Mouse (Mus musculus) cerebellum, adult 11-12 months (tissue): Measurements from ENCODE around the gene Usp43.

ENCODE experiments used
- DNase-seq: peaks from one replicate; pipeline ENCODE4 v3.0.0; 2022

Gene Usp43

DNA sequence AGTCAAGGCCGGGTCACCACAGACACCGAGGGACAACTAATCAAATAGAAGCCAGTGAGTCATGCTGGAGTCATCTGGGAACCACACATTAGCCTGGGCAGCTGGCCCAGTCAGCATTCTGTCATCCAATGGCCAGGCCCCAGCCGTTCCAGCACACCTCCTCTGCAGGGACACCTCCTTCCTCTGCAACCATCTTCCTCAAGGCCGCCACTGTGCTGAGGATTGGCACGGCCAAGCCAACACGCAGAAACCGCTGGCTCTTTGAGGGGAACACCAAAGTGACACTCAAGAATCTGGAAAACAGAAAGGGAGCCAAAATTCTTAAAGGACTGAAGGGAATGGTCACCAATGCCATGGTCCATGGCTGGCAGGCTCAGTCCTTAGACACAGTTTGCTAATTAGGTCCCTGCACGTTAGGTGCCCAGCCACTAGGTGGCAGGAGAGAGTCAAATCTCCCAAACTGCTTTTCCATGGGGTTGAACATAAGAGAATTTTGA, 24.8 kb downstream of the Usp43 start:
- peak; percentile 10 for DNase-seq

DNA sequence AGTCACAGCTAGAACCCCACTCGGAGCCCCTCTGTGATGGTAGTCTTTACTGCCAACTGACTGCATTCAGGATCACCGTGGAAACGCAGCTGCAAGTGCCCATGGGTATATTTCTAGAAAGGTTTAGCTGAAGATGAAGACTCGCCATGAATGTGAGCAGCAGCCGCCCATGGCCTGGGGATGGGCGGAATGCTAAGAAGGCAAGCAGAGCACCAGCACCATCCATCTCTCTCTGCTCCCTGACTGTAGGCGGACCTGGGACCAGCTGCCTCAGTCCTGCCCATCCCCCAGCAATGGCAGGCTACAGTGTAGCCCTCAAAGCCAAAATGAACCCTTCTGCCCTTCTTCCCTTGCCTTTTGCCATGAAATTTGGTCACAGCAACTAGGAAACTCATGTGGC, 26.3 kb downstream of the Usp43 start:
- no peak for DNase-seq

DNA sequence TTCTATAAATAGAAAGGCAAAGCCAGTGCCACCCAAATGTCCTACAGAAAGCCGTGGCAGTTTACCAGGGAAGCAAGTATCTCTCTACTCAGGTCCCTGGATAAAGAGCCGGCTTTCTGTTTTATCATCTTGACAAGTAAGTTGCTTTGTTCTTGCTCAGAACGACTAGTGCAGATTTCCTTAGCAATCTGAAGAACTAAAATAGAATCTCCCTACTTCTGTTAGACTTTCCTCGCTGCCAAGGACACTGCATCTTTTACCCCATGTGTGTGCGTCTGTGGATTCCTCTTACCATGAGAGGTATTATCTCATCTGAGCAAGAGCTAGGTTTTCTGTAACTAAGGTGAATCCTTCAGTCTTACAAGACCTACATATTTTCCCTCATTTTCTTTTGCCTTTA, 33.4 kb downstream of the Usp43 start:
- DNase-seq, result no peak

DNA sequence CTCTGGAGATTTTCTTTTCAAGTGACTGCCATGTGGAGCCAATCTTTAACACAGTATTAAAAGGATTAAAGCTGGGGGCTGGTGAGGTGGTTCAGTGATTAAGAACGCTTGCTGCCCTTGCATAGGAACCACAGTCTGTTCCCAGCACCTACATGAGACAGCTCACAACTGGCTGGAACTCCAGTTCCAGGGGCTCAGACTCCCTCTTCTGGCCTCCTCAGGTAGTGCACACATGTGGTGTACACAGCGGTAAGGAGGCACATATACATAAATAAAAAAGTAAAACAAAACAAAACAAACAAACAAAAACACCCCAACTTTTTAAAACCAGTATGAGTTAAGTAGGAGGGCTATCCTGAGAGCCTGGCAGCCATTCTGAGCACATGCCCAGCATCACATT, 36.0 kb downstream of the Usp43 start:
- no peak for DNase-seq

DNA sequence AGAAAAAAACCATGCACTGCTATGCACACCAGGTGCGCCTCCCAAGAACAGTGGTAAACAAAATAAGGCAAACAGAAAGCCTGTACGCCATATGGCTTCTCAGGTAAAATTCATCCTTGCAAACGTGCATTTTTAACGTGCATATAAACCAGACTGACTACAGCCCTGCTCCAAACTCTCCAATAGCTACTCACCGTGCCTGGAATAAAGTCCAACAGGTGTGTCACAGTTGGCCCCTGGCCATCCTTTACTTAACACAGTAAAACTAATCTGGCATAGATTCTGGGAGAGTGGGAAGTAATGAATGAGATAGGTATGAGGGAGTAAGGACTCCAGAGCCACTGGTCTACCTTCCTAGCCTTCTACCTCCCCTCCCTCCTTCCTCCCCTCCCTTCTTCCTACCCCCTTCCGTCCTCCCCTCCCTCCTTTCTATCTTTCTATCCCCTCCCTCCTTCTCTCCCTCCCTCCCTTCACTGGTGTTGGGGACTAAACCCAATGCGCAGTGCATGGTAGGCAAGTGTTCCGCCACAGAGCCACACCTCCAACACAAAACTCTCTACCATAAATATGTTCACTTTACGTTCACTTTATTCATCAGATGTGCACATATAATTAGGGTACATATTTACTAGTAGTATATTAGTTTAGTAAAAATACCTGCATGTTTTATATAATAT, 56.3 kb downstream of the Usp43 start:
- no peak for DNase-seq

DNA sequence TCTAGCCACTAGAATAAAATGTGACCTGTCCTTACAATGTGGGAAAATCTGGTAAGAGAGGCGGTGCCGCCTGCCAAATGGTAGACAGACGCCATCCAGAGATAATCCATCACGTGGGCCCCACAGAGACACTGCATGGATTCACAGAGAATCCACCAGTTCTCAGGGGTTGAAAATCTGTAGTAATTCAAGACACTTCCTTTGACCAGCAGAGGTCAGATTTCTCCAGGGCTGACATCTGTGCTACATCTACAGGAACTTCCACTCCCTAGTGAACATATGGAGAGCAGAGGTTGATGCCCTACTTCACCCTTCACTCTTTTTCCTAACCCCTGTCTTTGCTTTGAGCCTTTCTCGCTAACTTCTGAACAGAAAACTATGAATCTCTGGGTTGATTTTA, 56.9 kb downstream of the Usp43 start:
- no peak for DNase-seq

DNA sequence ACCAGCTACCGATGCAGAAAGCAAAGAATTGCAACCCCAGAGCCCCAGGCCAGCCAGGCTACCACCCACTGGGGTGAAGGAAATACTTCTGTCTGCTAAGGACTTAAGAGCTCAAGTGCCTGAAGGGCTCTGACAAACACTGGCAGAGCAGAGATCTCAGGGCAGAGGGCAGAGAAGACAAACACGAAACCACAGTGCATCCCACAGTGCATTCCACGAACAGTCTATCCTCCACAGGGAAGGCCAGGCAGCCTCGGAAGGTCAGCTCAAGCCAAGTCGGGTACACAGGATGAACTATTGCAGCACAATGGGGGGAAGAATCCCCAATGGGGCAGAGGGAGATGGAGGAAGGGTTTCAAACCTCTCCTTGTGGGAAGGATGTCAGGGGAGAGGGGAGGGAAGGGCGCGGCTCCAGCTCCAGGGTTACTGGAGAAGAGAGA, 60.5 kb downstream of the Usp43 start:
- no peak for DNase-seq

DNA sequence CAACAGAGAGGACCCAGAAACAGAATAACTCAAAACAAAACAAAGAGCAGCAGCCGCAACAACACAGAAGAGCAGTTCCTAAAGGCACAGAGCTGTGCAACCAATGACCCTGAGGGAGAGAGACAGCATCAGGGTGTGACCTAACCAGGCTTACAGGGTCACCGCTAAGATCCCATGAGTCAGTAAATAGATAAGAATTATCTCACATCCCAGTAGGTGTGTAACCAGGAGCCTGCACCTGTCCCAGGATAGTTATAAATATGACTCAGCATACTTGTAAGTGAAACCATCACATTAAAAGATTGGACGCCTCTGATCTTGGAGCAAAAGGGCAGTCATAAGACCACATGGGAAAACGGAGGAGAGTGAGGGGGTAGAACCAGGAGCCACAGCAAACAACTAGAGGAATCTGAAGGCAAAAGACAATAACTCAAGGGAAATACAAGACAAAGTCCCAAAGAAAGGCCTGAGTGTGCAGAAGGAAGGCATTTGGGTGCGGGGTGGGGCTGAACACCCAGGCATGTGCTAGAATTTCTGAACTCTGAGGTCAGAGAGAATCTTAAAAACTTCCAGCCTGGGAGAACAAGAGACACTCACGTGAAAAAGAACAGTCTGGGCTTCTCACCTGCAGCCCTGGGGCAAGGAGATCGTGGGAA, 61.1 kb downstream of the Usp43 start:
- DNase-seq, result no peak

DNA sequence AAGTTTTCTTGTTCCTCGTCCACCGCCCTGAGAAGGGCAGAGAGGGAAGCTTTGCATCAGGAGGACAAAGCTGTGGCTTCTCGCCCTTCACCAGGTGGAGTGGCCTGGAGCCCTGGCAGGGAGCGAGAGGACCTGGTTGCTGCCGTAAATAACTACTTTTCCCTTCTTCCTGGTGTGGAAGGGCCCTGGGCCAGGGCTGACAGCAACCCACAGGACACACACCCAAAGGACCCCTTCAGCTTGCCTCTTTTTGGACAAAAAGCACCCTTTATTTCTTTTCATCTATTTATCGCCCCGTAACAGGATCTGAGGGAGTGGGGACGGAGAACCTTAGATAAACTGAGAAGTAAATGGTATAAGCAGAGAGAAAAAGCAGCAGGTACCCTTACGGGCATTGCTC, 63.4 kb downstream of the Usp43 start:
- DNase-seq, result no peak

DNA sequence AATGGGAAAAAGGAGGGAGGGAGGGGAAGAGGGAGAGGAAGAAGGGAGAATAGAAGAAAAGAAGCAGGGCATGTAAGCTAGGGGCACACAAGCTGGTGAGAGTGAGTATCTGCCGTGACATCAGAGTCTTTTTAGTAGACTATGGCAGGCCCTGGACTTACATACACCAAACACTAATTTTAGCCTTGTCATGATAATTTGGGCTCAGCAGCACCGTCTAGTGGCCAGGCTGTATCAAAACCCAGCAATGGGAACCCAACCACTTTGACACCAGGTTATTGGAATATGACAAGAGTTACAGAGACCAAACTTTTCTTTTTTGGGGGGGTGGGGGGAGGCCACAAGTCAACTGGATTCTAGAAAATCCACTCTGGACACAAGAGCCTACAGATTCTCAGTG, 66.9 kb downstream of the Usp43 start:
- no peak for DNase-seq

DNA sequence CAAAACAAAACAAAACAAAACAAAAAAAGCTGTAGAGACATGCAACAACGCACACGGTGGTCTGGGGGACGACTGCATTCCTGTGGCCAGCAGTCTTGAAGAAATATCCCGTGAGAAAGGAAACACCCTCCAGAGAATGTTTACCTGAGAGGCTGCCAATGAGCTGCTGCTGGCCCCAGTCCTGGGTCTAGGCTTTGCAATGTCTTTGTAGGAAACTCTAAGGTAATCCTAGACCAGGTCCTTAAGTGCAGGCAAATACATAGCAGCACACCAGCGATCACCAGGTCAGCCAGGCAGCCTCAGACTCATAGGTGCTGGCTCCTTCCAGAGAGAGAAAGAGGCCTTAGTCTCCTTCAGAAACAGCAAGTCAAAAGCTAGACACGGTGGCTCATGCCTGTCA, 68.0 kb downstream of the Usp43 start:
- DNase-seq, result no peak

DNA sequence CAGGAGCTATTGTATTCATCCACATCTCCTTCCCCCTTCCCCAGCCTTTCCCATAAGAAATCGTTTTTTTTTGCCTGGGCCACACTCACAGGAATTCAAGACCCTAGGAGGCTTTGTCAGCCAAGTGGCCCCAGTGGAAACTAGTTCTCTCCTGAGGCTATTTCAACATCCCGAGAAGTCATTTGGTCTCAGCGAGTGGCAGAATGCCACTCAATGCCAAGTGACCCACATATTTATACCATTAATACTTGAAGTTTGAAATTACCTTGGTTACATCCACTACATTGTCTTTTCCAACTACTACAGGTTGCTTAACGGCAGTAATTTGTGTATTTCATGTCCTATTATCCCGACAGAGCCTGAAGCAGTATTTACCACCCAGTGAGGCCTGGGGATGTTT, 70.2 kb downstream of the Usp43 start:
- DNase-seq, result no peak

DNA sequence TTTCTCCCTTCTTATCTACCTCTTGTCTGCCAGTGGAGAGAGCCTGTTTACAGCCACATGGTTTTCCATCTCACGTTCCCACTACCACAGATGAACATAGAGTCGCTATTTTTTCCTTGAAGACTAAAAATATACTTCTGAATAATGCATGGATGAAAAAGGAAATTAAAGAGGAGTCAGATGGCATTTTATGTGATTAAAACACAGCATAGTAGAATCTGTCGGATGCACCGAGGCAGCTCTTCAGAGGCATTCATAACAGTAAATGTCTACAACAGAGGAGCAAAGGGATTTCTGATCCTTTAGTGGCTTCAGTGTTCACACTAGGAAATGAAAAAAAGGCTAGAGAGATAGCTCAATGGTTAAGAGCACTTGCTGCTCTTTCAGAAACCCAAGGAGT, 76.8 kb downstream of the Usp43 start:
- DNase-seq, result no peak

DNA sequence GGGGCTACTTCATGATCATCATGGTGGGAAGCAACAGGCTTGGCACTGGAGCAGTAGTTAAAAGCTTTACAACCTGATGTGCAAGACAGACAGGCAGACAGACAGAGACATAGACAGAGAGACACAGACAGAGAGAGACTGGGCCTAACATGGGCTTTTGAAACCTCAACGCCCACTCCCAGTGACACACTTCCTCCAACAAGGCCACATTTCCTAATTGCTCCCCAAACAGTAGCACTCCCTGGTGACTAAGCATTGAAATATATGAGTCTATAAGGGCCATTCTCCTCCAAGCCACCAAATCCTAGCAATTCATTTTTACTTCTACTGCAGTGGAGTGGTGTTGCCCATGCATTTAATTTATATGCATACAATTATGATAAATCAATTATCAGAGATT, 82.1 kb downstream of the Usp43 start:
- no peak for DNase-seq

DNA sequence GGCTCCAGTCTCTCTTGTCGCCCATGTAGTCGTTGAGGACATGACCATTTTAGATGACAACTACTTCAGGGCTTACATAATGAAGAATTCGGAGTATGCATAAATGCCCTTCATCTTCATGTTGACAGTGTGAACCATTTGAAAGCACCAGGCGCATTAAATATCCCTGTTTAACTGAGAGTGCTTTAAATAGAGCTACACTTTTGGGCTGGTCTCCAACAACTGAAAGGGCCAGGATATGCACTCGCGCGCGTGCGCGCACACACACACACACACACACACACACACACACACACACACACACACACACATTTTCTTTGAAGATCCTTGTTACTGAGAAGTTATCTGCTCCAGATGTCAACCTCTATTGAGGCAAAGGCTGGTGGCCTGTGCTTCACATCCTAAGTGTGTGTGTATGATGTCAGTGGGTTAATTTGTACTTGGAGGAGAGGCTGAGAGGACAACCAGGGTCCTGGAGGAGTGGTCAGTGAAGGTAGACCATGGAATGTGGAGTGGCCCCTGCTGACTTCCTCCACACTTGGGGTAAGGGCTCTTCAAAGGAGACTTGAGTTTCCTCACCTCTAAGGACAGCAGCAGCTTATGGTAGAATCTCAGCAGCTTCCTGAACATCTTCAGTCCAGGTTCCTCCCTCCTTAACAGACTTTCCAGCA, 86.4 kb downstream of the Usp43 start:
- no peak for DNase-seq

DNA sequence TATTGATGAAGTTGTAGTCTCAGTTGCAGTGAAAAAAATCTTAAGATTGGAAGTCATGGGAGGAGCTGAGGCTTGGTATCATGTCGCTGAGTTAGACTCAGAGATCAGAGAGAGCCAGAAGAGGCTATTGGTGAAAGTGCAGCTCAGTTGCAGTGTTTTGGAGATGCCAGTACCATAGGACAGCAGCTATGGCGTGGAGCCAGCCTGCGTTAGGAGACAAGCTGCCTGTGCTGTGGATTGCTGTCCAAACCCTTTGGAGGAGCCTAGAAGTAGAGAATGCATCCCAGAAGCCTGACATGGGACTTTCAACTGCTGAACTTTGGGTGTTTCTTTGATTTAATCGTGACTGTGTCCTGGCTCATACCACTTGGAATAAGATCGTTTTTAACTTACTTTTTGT, 90.1 kb downstream of the Usp43 start:
- no peak for DNase-seq

DNA sequence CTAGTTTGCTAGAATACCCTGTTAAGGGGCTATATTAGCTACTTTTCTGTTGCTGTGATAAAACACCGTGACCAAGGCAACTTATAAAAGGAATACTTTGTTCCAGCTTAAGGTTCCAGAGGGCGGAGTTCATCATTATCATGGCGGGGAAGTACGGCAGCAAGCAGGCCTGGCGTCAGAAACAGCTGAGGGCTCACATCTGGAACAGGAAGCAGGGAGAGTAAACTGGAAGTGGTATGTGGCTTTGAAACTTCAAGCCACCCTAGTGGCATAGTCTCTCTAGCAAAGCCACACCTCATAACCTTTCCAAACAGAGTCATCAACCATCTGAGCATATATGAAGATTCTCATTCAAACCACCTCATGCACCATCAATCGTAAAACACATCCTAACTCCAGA, 92.4 kb downstream of the Usp43 start:
- DNase-seq, result no peak

DNA sequence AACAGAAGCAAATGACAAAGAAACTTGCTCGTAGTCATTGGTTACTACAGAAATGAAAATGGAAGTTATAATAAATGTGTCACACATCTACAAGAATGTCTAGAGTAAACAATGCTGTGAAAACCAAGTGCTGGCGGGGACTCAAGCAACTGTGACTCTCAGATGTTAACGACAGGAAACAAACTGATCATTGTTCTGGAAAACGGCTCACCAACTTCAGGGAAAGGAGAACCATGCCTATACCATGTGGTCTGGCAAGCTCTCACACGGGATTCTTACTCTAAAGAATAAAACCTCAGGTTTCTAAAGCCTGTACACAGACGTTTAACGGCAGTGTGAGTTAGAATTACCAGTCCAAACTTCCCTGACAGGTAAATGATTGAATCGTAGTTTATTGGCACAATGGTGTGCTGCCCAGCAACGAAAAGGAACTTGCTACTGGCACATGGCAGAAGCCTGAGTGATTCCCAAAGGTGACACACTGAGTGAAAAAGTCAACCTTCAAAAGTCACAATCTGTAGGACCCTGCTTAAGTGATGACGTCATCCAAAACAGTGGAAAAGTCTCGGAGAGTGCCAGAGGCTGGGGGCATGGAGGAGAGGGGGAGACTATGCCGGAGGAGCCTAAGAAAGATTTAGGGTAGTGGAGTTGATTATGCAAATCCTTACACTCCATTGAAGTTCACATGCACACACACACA, 93.4 kb downstream of the Usp43 start:
- no peak for DNase-seq

DNA sequence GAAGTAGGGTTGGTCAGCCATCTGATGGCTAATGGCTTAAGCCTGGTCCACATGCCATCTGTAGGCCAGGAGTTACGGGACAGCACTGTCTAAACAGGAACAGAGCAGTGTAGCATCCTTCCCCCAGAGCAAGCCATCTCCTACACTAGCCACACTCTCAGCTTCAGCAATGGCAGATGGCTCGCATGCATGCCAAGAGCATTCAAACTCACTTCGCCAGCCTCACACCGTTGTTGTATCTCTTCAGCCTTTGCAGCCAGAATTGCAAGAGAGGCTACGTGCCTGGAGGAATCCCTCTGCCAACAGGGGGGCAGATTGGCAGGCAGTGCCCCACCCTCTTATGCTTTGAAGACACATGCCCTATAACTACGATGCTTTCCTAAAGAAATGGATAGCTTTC, 100.4 kb downstream of the Usp43 start:
- DNase-seq, result peak; percentile 28

DNA sequence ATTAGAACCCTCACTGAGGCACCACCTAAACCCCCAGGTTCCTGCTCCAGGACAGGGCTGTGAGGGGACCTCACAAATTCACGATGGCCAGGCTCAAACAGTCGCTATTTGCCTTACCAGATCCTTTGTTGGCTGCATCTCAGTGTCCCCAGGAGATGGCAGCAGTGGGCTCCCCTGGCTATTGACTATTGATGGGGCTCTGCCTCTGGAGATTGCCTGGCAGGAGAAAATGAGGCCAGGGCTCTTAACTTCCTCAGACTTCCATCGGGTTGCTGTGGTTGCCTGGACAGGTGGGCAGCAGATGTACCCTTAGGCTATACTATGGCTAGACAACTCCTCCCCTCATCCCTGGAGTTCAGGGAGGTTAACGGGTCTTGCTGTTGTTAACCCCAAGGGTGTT, 101.7 kb downstream of the Usp43 start:
- DNase-seq, result no peak

DNA sequence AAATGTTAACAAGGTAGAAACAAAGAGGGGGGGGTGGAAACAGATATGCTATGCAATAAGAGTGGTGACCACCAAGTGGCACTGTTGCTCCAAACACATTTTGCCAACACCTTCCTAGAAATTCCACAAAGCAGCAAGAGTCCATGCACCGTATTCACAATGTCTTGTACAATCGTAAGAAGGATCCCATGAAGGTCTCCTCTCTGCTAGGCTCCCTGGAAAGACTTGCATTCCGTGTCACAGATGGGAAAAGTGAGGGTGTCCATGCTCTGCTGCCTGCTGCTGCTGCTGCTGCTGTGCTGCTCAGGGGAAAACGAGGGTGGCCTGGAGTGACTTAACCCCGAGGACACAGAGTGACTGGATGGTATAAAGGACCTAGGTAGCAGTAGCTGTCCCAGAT, 102.3 kb downstream of the Usp43 start:
- no peak for DNase-seq

DNA sequence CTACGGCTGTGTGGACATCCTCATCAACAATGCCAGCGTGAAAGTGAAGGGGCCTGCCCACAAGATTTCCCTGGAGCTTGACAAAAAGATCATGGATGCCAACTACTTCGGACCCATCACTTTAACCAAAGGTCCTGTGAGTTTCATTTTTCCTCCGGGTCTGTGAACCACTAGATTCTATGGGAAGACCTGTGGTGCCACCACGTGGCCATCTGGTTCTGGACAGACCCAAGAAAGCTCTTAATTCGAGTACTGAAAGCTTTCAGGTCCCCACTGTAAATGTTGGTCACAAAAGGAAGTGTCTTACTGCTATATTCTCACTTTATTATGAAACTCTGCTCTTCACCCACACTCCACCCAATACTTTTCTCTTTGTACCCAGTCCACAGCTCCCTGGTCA, 110.4 kb downstream of the Usp43 start:
- DNase-seq, result no peak

DNA sequence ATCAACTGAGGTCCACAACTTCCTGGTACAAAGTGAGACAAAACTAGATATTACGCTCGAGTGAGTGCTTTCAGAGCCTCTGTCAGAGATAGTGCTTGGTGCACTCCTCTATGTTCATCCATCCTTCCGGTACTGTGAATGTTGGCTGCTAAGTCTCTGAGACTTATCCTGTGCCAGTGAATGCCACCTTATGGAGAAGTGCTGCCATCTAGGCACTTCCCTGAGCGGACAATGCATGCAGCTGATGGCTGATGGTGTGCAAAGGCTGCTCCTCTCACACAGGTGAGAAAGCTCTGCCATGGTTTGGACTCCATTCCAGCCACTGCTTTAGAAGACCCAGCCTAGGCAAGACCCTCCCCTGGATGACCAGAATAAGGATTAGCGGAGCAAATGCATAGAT, 113.9 kb downstream of the Usp43 start:
- no peak for DNase-seq
